Mouse (Mus musculus): ENCODE data around the gene Tpm1. TPM values are rescaled to one million over a fixed set of nuclear protein-coding genes. Genes with fewer than 3 reads are reported as not detected.

Tpm1 gene
- polyA plus RNA-seq, 1 experiment from 2014 or later: 385 TPM

DNA sequence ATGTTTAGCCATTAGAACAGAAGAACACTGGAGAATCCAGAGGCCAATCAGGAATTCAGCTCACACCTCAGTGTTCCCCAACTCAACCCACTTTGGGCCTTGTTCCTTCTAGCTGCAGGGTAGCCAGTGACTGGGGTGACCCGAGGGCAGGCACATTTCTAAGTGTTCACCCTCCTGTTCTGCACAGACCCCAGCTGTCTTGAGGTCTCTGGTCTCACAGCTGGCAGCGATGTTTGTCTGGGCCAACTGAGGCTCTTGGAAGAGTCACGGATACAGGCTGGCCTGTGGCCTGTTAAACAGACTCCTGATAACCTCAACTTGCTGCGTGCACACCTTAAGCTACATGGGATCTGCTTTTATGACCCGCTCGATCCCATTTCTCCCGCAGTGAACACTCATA is 23.1 kb downstream of the Tpm1 start:
- ATAC-seq (ENCODE audit: low FRiP score) (no peak), DNase-seq (ENCODE audit: low spot score) (no peak)
- Histone ChIP-seq H3K4me1 (replicated peaks; ENCODE audit: control insufficient read depth, insufficient read depth, low read length) (no peaks in the 10 kb centered on the region), H3K27ac (ENCODE audit: low read depth, low read length) (no peak overlapping the region), H3K4me2 (replicated peaks; ENCODE audit: low read depth, low read length) (no peak overlapping the region), H3K36me3 (ENCODE audit: control insufficient read depth, insufficient read depth, low read length) (peaks cover 10% of the 10 kb centered on the region), H3K27me3 (ENCODE audit: control insufficient read depth, insufficient read depth, low read length) (no peaks in the 10 kb centered on the region), H3K9ac (ENCODE audit: low read depth, low read length) (no peak overlapping the region), H3K9me3 (ENCODE audit: control insufficient read depth, low read length) (no peaks in the 10 kb centered on the region), H3K4me3 (ENCODE audit: low read depth, low read length) (no peak overlapping the region)
- 93% methylated on average over 7 of the region's 7 CpGs for WGBS

DNA sequence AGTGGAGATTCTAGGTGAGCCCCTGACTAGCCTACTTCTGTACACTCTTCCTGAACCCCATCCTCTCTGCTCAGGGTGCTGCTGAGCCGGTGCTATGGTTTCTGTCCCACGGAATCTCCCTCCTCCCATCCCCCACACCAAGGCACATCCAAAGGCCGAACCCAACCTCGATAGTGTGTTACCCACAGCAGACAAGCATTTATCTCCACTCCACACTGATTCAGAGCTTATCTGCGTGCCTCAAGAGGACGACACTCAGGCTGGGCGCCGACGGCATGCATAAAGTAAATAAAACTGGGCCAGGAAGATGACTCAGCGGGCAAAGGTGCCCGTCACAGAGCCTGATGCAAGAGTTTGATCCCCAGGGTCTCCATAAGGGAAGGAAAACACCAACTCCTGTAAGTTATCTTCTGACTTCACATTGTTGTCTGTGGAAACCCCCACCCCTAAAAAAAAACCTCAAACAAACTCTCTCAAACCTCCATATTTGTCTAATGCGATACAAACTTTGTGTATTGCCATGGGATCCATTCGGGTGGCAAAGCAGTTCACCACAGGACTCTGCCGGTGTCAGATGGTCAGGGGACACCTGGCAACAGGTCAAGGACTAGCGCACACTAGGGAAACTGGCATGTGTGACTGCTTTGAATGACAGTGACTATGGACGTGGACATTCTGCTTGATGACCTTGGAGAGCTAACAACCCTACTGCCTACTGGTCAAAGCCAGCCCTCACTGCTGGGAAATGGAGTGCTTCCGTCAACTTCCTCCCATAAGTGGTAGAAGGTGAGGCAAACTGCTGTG is 24.1 kb downstream of the Tpm1 start:
- Histone ChIP-seq H3K9me3 (ENCODE audit: control insufficient read depth, low read length) (no peaks in the 10 kb centered on the region), H3K27ac (ENCODE audit: low read depth, low read length) (no peak overlapping the region), H3K4me2 (replicated peaks; ENCODE audit: low read depth, low read length) (no peak overlapping the region), H3K9ac (ENCODE audit: low read depth, low read length) (no peak overlapping the region), H3K36me3 (ENCODE audit: control insufficient read depth, insufficient read depth, low read length) (peaks cover 10% of the 10 kb centered on the region), H3K4me1 (replicated peaks; ENCODE audit: control insufficient read depth, insufficient read depth, low read length) (no peaks in the 10 kb centered on the region), H3K27me3 (ENCODE audit: control insufficient read depth, insufficient read depth, low read length) (no peaks in the 10 kb centered on the region), H3K4me3 (ENCODE audit: low read depth, low read length) (no peak overlapping the region)
- WGBS: 90% methylated on average over 17 of the region's 17 CpGs
- DNase-seq (ENCODE audit: low spot score) (no peak), ATAC-seq (ENCODE audit: low FRiP score) (no peak)

DNA sequence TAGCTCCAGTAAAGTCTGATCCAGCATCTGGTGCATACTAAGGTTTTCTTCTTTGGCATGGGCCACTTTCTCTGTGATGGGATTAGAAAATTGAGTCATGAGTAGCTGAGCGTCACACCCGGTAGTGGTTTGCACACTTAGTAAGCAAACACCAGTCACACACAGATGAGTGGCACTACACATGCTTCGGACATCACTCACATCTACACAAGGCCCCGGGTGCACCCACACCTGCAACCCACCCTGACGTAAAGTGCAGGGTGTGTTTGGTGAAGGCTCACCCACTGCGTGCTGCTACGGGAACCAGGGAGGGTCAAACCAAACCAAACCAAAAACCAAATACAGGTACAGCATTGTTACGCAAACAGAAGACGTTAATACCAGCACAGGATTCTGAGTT is 25.8 kb downstream of the Tpm1 start:
- H3K9ac ChIP-seq (ENCODE audit: low read depth, low read length): no peak overlapping the region
- no peak overlapping the region for H3K4me2 ChIP-seq (replicated peaks; ENCODE audit: low read depth, low read length)
- H3K36me3 ChIP-seq (ENCODE audit: control insufficient read depth, insufficient read depth, low read length): peaks cover 3% of the 10 kb centered on the region; the same call in 1 of the 2 replicates
- no peaks in the 10 kb centered on the region for H3K27me3 ChIP-seq (ENCODE audit: control insufficient read depth, insufficient read depth, low read length)
- no peaks in the 10 kb centered on the region for H3K4me1 ChIP-seq (replicated peaks; ENCODE audit: control insufficient read depth, insufficient read depth, low read length)
- WGBS: 97% methylated on average over 9 of the region's 9 CpGs
- H3K4me3 ChIP-seq (ENCODE audit: low read depth, low read length): no peak overlapping the region
- ATAC-seq (ENCODE audit: low FRiP score) (no peak), DNase-seq (ENCODE audit: low spot score) (no peak)
- no peak overlapping the region for H3K27ac ChIP-seq (ENCODE audit: low read depth, low read length)
- no peaks in the 10 kb centered on the region for H3K9me3 ChIP-seq (ENCODE audit: control insufficient read depth, low read length)

DNA sequence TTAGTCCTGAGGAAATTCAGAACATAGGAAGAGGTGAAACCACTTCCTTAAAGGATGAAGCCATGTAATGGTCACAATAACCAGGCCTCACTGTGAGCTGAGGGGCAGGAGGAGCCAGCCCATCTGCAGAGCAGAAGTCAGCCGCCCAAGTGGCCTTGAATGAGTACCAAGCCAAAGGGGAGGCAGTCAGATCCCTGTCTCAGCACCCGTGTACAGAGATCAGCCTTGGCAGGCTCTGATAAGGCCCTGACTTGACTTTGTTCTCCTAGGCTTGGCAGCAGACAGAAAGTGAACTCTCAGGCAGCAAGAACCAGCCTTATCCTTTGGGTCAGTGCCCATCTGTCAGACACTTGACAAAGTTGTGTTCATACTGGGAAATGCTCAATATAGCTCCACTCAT is 29.1 kb downstream of the Tpm1 start:
- Histone ChIP-seq H3K9me3 (ENCODE audit: control insufficient read depth, low read length) (no peaks in the 10 kb centered on the region), H3K4me2 (replicated peaks; ENCODE audit: low read depth, low read length) (no peak overlapping the region), H3K36me3 (ENCODE audit: control insufficient read depth, insufficient read depth, low read length) (peaks cover 3% of the 10 kb centered on the region; the same call in 1 of the 2 replicates), H3K4me3 (ENCODE audit: low read depth, low read length) (no peak overlapping the region), H3K27ac (ENCODE audit: low read depth, low read length) (no peak overlapping the region), H3K9ac (ENCODE audit: low read depth, low read length) (no peak overlapping the region), H3K27me3 (ENCODE audit: control insufficient read depth, insufficient read depth, low read length) (no peaks in the 10 kb centered on the region), H3K4me1 (replicated peaks; ENCODE audit: control insufficient read depth, insufficient read depth, low read length) (no peaks in the 10 kb centered on the region)
- ATAC-seq (ENCODE audit: low FRiP score) (no peak), DNase-seq (ENCODE audit: low spot score) (no peak)
- 82% methylated on average over 2 of the region's 2 CpGs for WGBS

DNA sequence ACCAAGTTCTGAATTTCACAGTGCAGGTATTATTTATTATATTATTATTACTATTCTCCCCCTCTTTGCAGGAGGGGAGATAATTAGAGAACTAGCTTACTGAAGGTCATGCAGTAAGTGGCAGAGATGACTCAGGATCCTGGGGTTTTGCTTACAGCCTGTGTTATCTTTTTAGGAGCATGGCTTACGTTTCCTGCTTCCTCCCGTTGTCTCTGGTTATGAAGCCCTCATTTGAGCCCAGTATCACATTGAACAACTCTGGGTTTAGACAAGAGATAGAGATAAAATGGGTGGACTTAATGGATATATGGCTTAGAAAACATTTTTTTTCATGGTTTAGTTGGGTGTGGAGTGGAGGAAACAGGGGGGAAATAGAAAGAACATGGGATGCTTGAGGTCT is 35.7 kb downstream of the Tpm1 start:
- 75% methylated on average over 2 of the region's 2 CpGs for WGBS
- H3K4me3 ChIP-seq (ENCODE audit: low read depth, low read length): no peak overlapping the region

DNA sequence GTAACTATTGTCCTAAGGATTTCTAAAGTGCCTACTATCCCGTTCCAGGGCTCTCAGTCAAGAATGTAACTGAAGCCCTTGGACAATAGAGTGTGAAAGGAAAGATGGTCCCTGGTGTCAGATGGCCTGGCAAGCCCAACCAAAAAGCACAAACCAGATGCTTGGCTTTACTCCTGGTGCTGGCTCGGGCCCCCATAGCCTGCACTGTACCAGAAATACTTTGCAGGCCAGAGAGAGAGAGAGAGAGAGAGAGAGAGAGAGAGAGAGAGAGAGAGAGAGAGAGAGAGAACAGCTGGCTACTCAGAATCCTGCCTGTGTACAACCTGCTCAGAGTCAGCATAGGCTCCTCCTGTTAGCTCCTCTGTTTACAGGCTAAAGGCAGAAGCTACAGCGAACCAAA is 36.7 kb downstream of the Tpm1 start:
- H3K36me3 ChIP-seq (ENCODE audit: control insufficient read depth, insufficient read depth, low read length): no peaks in the 10 kb centered on the region
- H3K4me3 ChIP-seq (ENCODE audit: low read depth, low read length): no peak overlapping the region
- no peak for DNase-seq (ENCODE audit: low spot score)
- no peak overlapping the region for H3K27ac ChIP-seq (ENCODE audit: low read depth, low read length)
- H3K4me2 ChIP-seq (replicated peaks; ENCODE audit: low read depth, low read length): no peak overlapping the region
- no peak overlapping the region for H3K9ac ChIP-seq (ENCODE audit: low read depth, low read length)
- H3K27me3 ChIP-seq (ENCODE audit: control insufficient read depth, insufficient read depth, low read length): no peaks in the 10 kb centered on the region
- no peaks in the 10 kb centered on the region for H3K4me1 ChIP-seq (replicated peaks; ENCODE audit: control insufficient read depth, insufficient read depth, low read length)
- ATAC-seq (ENCODE audit: low FRiP score): no peak
- 44% methylated on average over 3 of the region's 3 CpGs for WGBS
- no peaks in the 10 kb centered on the region for H3K9me3 ChIP-seq (ENCODE audit: control insufficient read depth, low read length)

More for the DNA sequence above, 35.7 kb downstream of the Tpm1 start:
- H3K4me2 ChIP-seq (replicated peaks; ENCODE audit: low read depth, low read length): no peak overlapping the region
- H3K27me3 ChIP-seq (ENCODE audit: control insufficient read depth, insufficient read depth, low read length): no peaks in the 10 kb centered on the region
- no peaks in the 10 kb centered on the region for H3K36me3 ChIP-seq (ENCODE audit: control insufficient read depth, insufficient read depth, low read length)
- H3K27ac ChIP-seq (ENCODE audit: low read depth, low read length): no peak overlapping the region
- no peaks in the 10 kb centered on the region for H3K9me3 ChIP-seq (ENCODE audit: control insufficient read depth, low read length)
- H3K4me1 ChIP-seq (replicated peaks; ENCODE audit: control insufficient read depth, insufficient read depth, low read length): no peaks in the 10 kb centered on the region
- no peak for ATAC-seq (ENCODE audit: low FRiP score)
- H3K9ac ChIP-seq (ENCODE audit: low read depth, low read length): no peak overlapping the region
- no peak for DNase-seq (ENCODE audit: low spot score)

DNA sequence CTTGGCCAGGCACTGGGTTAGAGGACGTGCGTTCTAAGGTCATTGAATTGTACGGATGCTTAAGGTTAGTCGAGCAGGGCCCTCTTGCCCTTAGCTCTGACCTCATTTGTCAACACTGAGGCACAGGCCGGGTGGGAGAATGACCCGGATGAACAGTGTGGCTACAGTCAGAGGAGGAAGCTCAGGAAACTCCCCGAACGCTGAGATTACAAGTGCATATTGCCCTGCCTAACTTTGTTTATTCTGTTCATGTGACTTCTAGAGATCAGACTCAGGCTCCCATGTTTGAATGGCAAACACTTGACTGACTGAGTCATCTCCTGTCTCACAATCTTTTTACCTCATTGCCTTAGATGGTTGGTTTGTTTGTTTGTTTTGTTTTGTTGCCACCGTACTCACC is 37.7 kb downstream of the Tpm1 start:
- Histone ChIP-seq H3K27ac (ENCODE audit: low read depth, low read length) (no peak overlapping the region), H3K4me1 (replicated peaks; ENCODE audit: control insufficient read depth, insufficient read depth, low read length) (no peaks in the 10 kb centered on the region), H3K4me3 (ENCODE audit: low read depth, low read length) (no peak overlapping the region), H3K36me3 (ENCODE audit: control insufficient read depth, insufficient read depth, low read length) (no peaks in the 10 kb centered on the region), H3K27me3 (ENCODE audit: control insufficient read depth, insufficient read depth, low read length) (no peaks in the 10 kb centered on the region), H3K4me2 (replicated peaks; ENCODE audit: low read depth, low read length) (no peak overlapping the region), H3K9me3 (ENCODE audit: control insufficient read depth, low read length) (no peaks in the 10 kb centered on the region), H3K9ac (ENCODE audit: low read depth, low read length) (no peak overlapping the region)
- DNase-seq (ENCODE audit: low spot score): no peak
- 67% methylated on average over 9 of the region's 9 CpGs for WGBS
- ATAC-seq (ENCODE audit: low FRiP score): no peak

DNA sequence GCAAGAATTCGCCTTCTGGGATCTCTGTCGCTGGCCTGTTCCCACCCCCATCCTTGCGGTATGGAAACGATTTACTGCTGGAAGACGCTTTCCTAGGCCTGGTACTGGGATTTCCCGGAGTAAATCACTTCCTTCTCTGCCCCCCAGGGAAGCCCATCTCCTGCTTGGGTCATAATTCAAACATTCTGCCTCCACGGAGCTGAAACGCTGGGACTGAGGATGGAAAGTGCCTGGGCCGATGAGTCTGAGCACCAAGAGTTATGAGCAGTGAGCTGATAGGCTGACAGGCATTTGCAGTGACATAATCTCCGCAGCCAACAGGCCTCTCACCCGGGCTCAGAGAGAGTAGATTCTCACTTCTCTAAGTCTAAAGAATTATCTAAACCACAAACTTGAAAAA is 40.4 kb downstream of the Tpm1 start:
- 57% methylated on average over 11 of the region's 11 CpGs for WGBS
- Histone ChIP-seq H3K9me3 (ENCODE audit: control insufficient read depth, low read length) (no peaks in the 10 kb centered on the region), H3K27me3 (ENCODE audit: control insufficient read depth, insufficient read depth, low read length) (no peaks in the 10 kb centered on the region), H3K9ac (ENCODE audit: low read depth, low read length) (no peak overlapping the region), H3K4me1 (replicated peaks; ENCODE audit: control insufficient read depth, insufficient read depth, low read length) (no peaks in the 10 kb centered on the region), H3K4me2 (replicated peaks; ENCODE audit: low read depth, low read length) (no peak overlapping the region), H3K4me3 (ENCODE audit: low read depth, low read length) (no peak overlapping the region), H3K36me3 (ENCODE audit: control insufficient read depth, insufficient read depth, low read length) (no peaks in the 10 kb centered on the region), H3K27ac (ENCODE audit: low read depth, low read length) (no peak overlapping the region)
- DNase-seq (ENCODE audit: low spot score): no peak
- ATAC-seq (ENCODE audit: low FRiP score): no peak

DNA sequence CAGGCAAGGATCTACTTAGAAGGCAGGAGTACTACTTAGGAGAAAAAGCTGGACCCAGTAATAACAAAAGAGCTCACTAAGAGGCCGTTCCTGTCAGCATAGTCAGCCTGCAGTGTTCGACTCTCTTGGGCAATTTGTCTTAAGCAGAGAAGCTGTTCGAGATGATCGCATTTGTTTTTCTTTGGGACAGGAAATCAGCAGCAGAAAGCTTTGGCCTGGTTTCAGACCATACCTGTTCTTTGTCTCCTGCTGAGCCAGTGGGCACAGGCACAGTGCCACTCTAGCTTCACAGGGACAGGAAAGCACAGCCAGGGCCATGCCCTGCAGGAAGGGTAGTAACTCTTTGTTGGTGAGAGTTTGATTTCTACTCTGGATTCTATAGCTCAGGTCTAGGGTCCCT is 42.8 kb downstream of the Tpm1 start:
- H3K9me3 ChIP-seq (ENCODE audit: control insufficient read depth, low read length): no peaks in the 10 kb centered on the region
- DNase-seq (ENCODE audit: low spot score) (no peak), ATAC-seq (ENCODE audit: low FRiP score) (no peak)
- H3K27me3 ChIP-seq (ENCODE audit: control insufficient read depth, insufficient read depth, low read length): no peaks in the 10 kb centered on the region
- H3K27ac ChIP-seq (ENCODE audit: low read depth, low read length): no peak overlapping the region
- 79% methylated on average over 4 of the region's 4 CpGs for WGBS
- no peaks in the 10 kb centered on the region for H3K36me3 ChIP-seq (ENCODE audit: control insufficient read depth, insufficient read depth, low read length)
- no peaks in the 10 kb centered on the region for H3K4me1 ChIP-seq (replicated peaks; ENCODE audit: control insufficient read depth, insufficient read depth, low read length)
- H3K9ac ChIP-seq (ENCODE audit: low read depth, low read length): no peak overlapping the region
- H3K4me2 ChIP-seq (replicated peaks; ENCODE audit: low read depth, low read length): no peak overlapping the region
- H3K4me3 ChIP-seq (ENCODE audit: low read depth, low read length): no peak overlapping the region
